Comparison of ENCODE assay signal across 26 mouse cellular contexts in genomic region chr16:24653041-24653440, GRCm38 (mm10).
DNase-seq lines count a peak whose midpoint lies in the region; ATAC-seq and TF ChIP-seq lines count a peak whose summit lies in the region.
"Had no signal": no experiment of that assay in that cellular context is flagged by ENCODE, and none has a peak within 500 bp of the region (broad histone marks: within the 10 kb centered on the region; RNA-seq: fewer than 3 reads in every experiment).

No protein-coding gene starts in this region.

- peak overlapping the region; percentile 30; the same call in 1 of the 2 replicates for H3K27ac ChIP-seq in heart, postnatal 0 days (ENCODE audit: low read depth)
- H3K27ac ChIP-seq in heart, embryonic 10.5 days: no peak overlapping the region
- H3K27ac ChIP-seq in midbrain, embryonic 11.5 days (ENCODE audit: low read depth, low read length): no peak overlapping the region
- H3K27ac ChIP-seq in midbrain, embryonic 15.5 days: no peak overlapping the region
- no peak overlapping the region for H3K27ac ChIP-seq in stomach, postnatal 0 days (replicated peaks)
- H3K27ac ChIP-seq: embryonic facial prominence, embryonic 12.5 days; heart, embryonic 13.5 days; hindbrain, embryonic 15.5 days; limb, embryonic 13.5 days; liver, embryonic 12.5 days had no signal

- TF ChIP-seq EP300 in heart, postnatal 0 days (IDR thresholded peaks at IDR 0.05; ENCODE audit: low read depth): no peak
- TF ChIP-seq EP300 in stomach, postnatal 0 days (optimal IDR thresholded peaks at IDR 0.05): no peak

- 50% methylated on average over 5 of the region's 5 CpGs for WGBS in heart, postnatal 0 days
- 79% methylated on average over 5 of the region's 5 CpGs for WGBS in heart, embryonic 10.5 days
- WGBS in midbrain, embryonic 11.5 days: 87% methylated on average over 5 of the region's 5 CpGs
- 80% methylated on average over 5 of the region's 5 CpGs for WGBS in midbrain, embryonic 15.5 days
- 61% methylated on average over 5 of the region's 5 CpGs for WGBS in stomach, postnatal 0 days

- H3K9ac ChIP-seq in heart, postnatal 0 days (replicated peaks; ENCODE audit: low read depth, low read length): no peak overlapping the region
- H3K9ac ChIP-seq in midbrain, embryonic 11.5 days (ENCODE audit: low read length): no peak overlapping the region
- H3K9ac ChIP-seq in midbrain, embryonic 15.5 days: no peak overlapping the region
- H3K9ac ChIP-seq in stomach, postnatal 0 days (ENCODE audit: low read length): no peak overlapping the region
- H3K9ac ChIP-seq: embryonic facial prominence, embryonic 12.5 days; heart, embryonic 13.5 days; hindbrain, embryonic 15.5 days; limb, embryonic 13.5 days; liver, embryonic 12.5 days had no signal

- H3K9me3 ChIP-seq in heart, postnatal 0 days (replicated peaks; ENCODE audit: control insufficient read depth, low read length): no peaks in the 10 kb centered on the region
- no peaks in the 10 kb centered on the region for H3K9me3 ChIP-seq in heart, embryonic 10.5 days
- no peaks in the 10 kb centered on the region for H3K9me3 ChIP-seq in midbrain, embryonic 11.5 days (ENCODE audit: control insufficient read depth, low read length)
- no peaks in the 10 kb centered on the region for H3K9me3 ChIP-seq in midbrain, embryonic 15.5 days
- H3K9me3 ChIP-seq in stomach, postnatal 0 days (ENCODE audit: control insufficient read depth, low read length): no peaks in the 10 kb centered on the region
- H3K9me3 ChIP-seq: embryonic facial prominence, embryonic 12.5 days; heart, embryonic 13.5 days; hindbrain, embryonic 15.5 days; limb, embryonic 13.5 days; liver, embryonic 12.5 days; megakaryocyte, embryonic 14.5 days had no signal

- no peaks in the 10 kb centered on the region for H3K36me3 ChIP-seq in heart, postnatal 0 days (replicated peaks; ENCODE audit: control insufficient read depth, insufficient read depth, low read length)
- 0 out of 2 replicates have a peak, but pooled peaks cover 4% of the 10 kb centered on the region for H3K36me3 ChIP-seq in heart, embryonic 10.5 days
- no peaks in the 10 kb centered on the region for H3K36me3 ChIP-seq in midbrain, embryonic 11.5 days (ENCODE audit: control insufficient read depth, insufficient read depth, low read length)
- H3K36me3 ChIP-seq in midbrain, embryonic 15.5 days (replicated peaks): no peaks in the 10 kb centered on the region
- H3K36me3 ChIP-seq in stomach, postnatal 0 days (ENCODE audit: control insufficient read depth, insufficient read depth, low read length): no peaks in the 10 kb centered on the region
- H3K36me3 ChIP-seq: embryonic facial prominence, embryonic 12.5 days; G1E; heart, embryonic 13.5 days; hindbrain, embryonic 15.5 days; liver, embryonic 12.5 days had no signal

- no peak for DNase-seq in frontal cortex, postnatal 25 days (ENCODE audit: low spot score in 2 of 2)
- no peak for DNase-seq in heart, postnatal 0 days (ENCODE audit: low spot score)
- DNase-seq in heart, embryonic 10.5 days (ENCODE audit: low spot score): no peak
- DNase-seq in midbrain, embryonic 11.5 days (ENCODE audit: low spot score, missing footprints): peak; percentile 44
- DNase-seq in brain, adult 2 months (ENCODE audit: low read depth, low spot score): peak; percentile 71
- no peak for DNase-seq in stomach, postnatal 0 days (ENCODE audit: low spot score)
- DNase-seq: adrenal gland, adult 8-10 months; B cell, adult 2 months; gastrocnemius, postnatal 36 days; kidney, adult 2 months; kidney, postnatal 10 days; layer of hippocampus, postnatal 36 days; lung, adult 18-20 months; midbrain, embryonic 14.5 days; spleen, adult 18-20 months had no signal

- H3K4me1 ChIP-seq in heart, postnatal 0 days (ENCODE audit: control insufficient read depth, insufficient read depth): peaks cover 6% of the 10 kb centered on the region
- no peaks in the 10 kb centered on the region for H3K4me1 ChIP-seq in heart, embryonic 10.5 days
- no peaks in the 10 kb centered on the region for H3K4me1 ChIP-seq in midbrain, embryonic 11.5 days (ENCODE audit: control insufficient read depth, insufficient read depth, low read length)
- no peaks in the 10 kb centered on the region for H3K4me1 ChIP-seq in midbrain, embryonic 15.5 days
- H3K4me1 ChIP-seq in stomach, postnatal 0 days (replicated peaks; ENCODE audit: control insufficient read depth, insufficient read depth): no peaks in the 10 kb centered on the region
- H3K4me1 ChIP-seq: embryonic facial prominence, embryonic 12.5 days; limb, embryonic 13.5 days; liver, embryonic 12.5 days; megakaryocyte, embryonic 14.5 days had no signal

- peak; percentile 65 for ATAC-seq in frontal cortex, adult (ENCODE audit: low TSS enrichment)
- no peak for ATAC-seq in heart, postnatal 0 days (ENCODE audit: insufficient read depth, low read depth)
- ATAC-seq in midbrain, embryonic 11.5 days (ENCODE audit: low FRiP score): no peak
- no peak for ATAC-seq in midbrain, embryonic 15.5 days (replicated peaks)
- no peak for ATAC-seq in stomach, postnatal 0 days (ENCODE audit: low FRiP score, low TSS enrichment)
- ATAC-seq: liver, embryonic 12.5 days; Patski had no signal

- TF ChIP-seq CTCF in heart, postnatal 0 days (IDR thresholded peaks at IDR 0.05; ENCODE audit: low read depth): no peak
- TF ChIP-seq CTCF in stomach, postnatal 0 days (IDR thresholded peaks at IDR 0.05; ENCODE audit: low read depth): no peak

- no peaks in the 10 kb centered on the region for H3K27me3 ChIP-seq in heart, postnatal 0 days (ENCODE audit: control insufficient read depth, insufficient read depth, low read length)
- H3K27me3 ChIP-seq in heart, embryonic 10.5 days (ENCODE audit: insufficient read depth, poor library complexity, severe bottlenecking): no peaks in the 10 kb centered on the region
- H3K27me3 ChIP-seq in midbrain, embryonic 11.5 days (ENCODE audit: control insufficient read depth, insufficient read depth, low read length): 0 out of 2 replicates have a peak, but pooled peaks cover 3% of the 10 kb centered on the region
- 0 out of 2 replicates have a peak, but pooled peaks cover under 1% of the 10 kb centered on the region for H3K27me3 ChIP-seq in midbrain, embryonic 15.5 days (replicated peaks)
- H3K27me3 ChIP-seq in stomach, postnatal 0 days (ENCODE audit: control insufficient read depth, insufficient read depth, low read length): no peaks in the 10 kb centered on the region
- H3K27me3 ChIP-seq: CH12.LX; embryonic facial prominence, embryonic 12.5 days; heart, embryonic 13.5 days; hindbrain, embryonic 15.5 days; limb, embryonic 13.5 days; liver, embryonic 12.5 days; megakaryocyte, embryonic 14.5 days; Patski had no signal

- no peak overlapping the region for H3K4me2 ChIP-seq in heart, postnatal 0 days (ENCODE audit: low read depth, low read length)
- no peak overlapping the region for H3K4me2 ChIP-seq in midbrain, embryonic 11.5 days
- no peak overlapping the region for H3K4me2 ChIP-seq in midbrain, embryonic 15.5 days
- no peak overlapping the region for H3K4me2 ChIP-seq in stomach, postnatal 0 days (replicated peaks; ENCODE audit: low read depth)
- H3K4me2 ChIP-seq: embryonic facial prominence, embryonic 12.5 days; heart, embryonic 13.5 days; hindbrain, embryonic 15.5 days; limb, embryonic 13.5 days; liver, embryonic 12.5 days had no signal

- no peak overlapping the region for H3K4me3 ChIP-seq in heart, postnatal 0 days (ENCODE audit: low read depth, low read length)
- H3K4me3 ChIP-seq in heart, embryonic 10.5 days: no peak overlapping the region
- no peak overlapping the region for H3K4me3 ChIP-seq in midbrain, embryonic 11.5 days (ENCODE audit: low read depth, low read length)
- no peak overlapping the region for H3K4me3 ChIP-seq in midbrain, embryonic 15.5 days
- no peak overlapping the region for H3K4me3 ChIP-seq in stomach, postnatal 0 days (ENCODE audit: low read depth, low read length)
- H3K4me3 ChIP-seq: embryonic facial prominence, embryonic 12.5 days; heart, embryonic 13.5 days; hindbrain, embryonic 15.5 days; limb, embryonic 13.5 days; liver, embryonic 12.5 days; megakaryocyte, embryonic 14.5 days had no signal

Comparison
In these comparisons a context has a peak if more than half of its experiments do, and no peak if none do; other contexts are left out.
1. DNase-seq: peak in midbrain, embryonic 11.5 days (single experiment) and brain, adult 2 months (single experiment); none in frontal cortex, postnatal 25 days (0 of 2), heart, postnatal 0 days (single experiment), heart, embryonic 10.5 days (single experiment) and stomach, postnatal 0 days (single experiment).